Mouse (Mus musculus): ENCODE data around the gene Slc9a6. TPM values are rescaled to one million over a fixed set of nuclear protein-coding genes. Genes with fewer than 3 reads are reported as not detected.

Gene Slc9a6
- polyA plus RNA-seq, 1 experiment: 4.4 TPM

- Histone ChIP-seq H3K4me3 (replicated peaks; ENCODE audit: control insufficient read depth, low read depth, low read length) (no peak overlapping the region), H3K27ac (ENCODE audit: control insufficient read depth, insufficient read depth, low read depth, low read length, poor library complexity) (no peak overlapping the region), H3K4me1 (ENCODE audit: control insufficient read depth, insufficient read depth, low read length) (no peaks in the 10 kb centered on the region)
- WGBS: 75% methylated on average over 5 of the region's 5 CpGs
- TF ChIP-seq POLR2A (IDR thresholded peaks at IDR 0.05; ENCODE audit: borderline replicate concordance, control insufficient read depth, low read depth, low read length): no peak
- no peak for TF ChIP-seq CTCF (IDR thresholded peaks at IDR 0.05; ENCODE audit: control insufficient read depth, insufficient read depth, low read length)
These were observed 58.5 kb downstream of the Slc9a6 start for GRCm38 (mm10) chrX:56668051-56668450.

DNA sequence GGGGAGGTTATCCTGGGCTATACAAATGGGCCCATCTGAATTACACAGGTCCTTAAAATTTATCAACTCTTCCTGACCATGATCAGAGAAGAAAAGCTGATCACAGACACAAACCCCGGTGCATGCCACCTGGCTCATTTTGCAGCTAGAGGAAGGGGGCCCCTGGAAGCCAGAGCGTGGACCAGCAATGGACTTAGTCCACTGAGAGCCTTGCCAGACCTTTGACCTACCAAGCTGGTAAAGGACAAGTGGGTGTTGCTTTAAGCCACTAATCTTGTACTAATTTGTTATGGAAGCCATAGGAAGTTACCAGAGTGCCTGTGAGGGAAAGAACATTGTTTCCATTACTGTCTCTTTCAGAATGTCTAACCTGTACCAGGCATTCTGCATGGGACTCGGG is 58.9 kb downstream of the Slc9a6 start:
- Histone ChIP-seq H3K27ac (ENCODE audit: control insufficient read depth, insufficient read depth, low read depth, low read length, poor library complexity) (no peak overlapping the region), H3K4me1 (ENCODE audit: control insufficient read depth, insufficient read depth, low read length) (no peaks in the 10 kb centered on the region), H3K4me3 (replicated peaks; ENCODE audit: control insufficient read depth, low read depth, low read length) (no peak overlapping the region)
- no peak for TF ChIP-seq POLR2A (IDR thresholded peaks at IDR 0.05; ENCODE audit: borderline replicate concordance, control insufficient read depth, low read depth, low read length)
- no peak for TF ChIP-seq CTCF (IDR thresholded peaks at IDR 0.05; ENCODE audit: control insufficient read depth, insufficient read depth, low read length)
- 68% methylated on average over 3 of the region's 3 CpGs for WGBS

GRCm38 (mm10) chrX:56675556-56675955 is 66.0 kb downstream of the Slc9a6 start:
- no peak for TF ChIP-seq CTCF (IDR thresholded peaks at IDR 0.05; ENCODE audit: control insufficient read depth, insufficient read depth, low read length)
- no peak for TF ChIP-seq POLR2A (IDR thresholded peaks at IDR 0.05; ENCODE audit: borderline replicate concordance, control insufficient read depth, low read depth, low read length)
- Histone ChIP-seq H3K27ac (ENCODE audit: control insufficient read depth, insufficient read depth, low read depth, low read length, poor library complexity) (no peak overlapping the region), H3K4me1 (ENCODE audit: control insufficient read depth, insufficient read depth, low read length) (no peaks in the 10 kb centered on the region), H3K4me3 (replicated peaks; ENCODE audit: control insufficient read depth, low read depth, low read length) (no peak overlapping the region)
- WGBS: 75% methylated on average over 6 of the region's 6 CpGs

DNA sequence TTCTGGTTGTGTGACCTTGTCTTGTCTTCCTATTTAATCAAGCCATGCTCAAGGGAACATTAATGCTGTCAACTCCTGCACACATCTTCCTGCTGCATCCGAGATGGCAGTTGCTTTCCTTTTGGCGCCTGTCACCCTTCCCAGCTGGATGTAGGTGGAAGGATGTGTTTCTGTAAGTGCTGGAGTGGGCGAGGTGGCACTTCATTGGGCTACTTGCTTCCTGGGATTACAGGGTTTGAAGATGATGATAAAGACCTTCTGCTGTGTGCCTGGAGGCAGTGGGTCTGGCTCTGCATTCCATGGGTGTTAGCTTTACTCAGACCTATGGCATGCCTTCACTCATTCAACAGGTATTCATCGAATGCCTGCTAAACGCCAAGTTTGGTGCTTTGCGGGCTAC is 68.2 kb downstream of the Slc9a6 start:
- 85% methylated on average over 6 of the region's 6 CpGs for WGBS
- TF ChIP-seq CTCF (IDR thresholded peaks at IDR 0.05; ENCODE audit: control insufficient read depth, insufficient read depth, low read length) (no peak), POLR2A (IDR thresholded peaks at IDR 0.05; ENCODE audit: borderline replicate concordance, control insufficient read depth, low read depth, low read length) (no peak)
- Histone ChIP-seq H3K27ac (ENCODE audit: control insufficient read depth, insufficient read depth, low read depth, low read length, poor library complexity) (no peak overlapping the region), H3K4me3 (replicated peaks; ENCODE audit: control insufficient read depth, low read depth, low read length) (no peak overlapping the region), H3K4me1 (ENCODE audit: control insufficient read depth, insufficient read depth, low read length) (no peaks in the 10 kb centered on the region)

DNA sequence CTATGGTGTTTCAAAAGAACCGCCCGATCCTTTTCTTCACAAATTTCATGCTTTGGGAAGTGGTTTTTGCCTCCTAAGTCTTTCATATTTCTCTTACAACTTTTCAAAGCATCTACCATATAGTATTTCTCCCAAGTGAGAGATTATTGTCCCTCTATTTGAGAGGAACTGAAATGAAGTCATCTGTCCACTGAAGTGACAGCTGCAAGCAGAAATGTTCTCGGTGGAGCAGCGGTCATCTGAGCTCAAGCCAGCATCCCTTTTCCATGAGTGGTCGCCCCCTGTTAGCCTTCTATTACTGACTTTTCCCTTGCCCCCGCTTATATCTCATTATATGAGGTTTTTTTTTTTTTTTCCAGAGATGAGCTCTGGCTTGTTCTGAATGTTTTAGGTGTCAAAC is 69.5 kb downstream of the Slc9a6 start:
- Histone ChIP-seq H3K27ac (ENCODE audit: control insufficient read depth, insufficient read depth, low read depth, low read length, poor library complexity) (no peak overlapping the region), H3K4me3 (replicated peaks; ENCODE audit: control insufficient read depth, low read depth, low read length) (no peak overlapping the region), H3K4me1 (ENCODE audit: control insufficient read depth, insufficient read depth, low read length) (no peaks in the 10 kb centered on the region)
- WGBS: 78% methylated on average over 6 of the region's 6 CpGs
- TF ChIP-seq CTCF (IDR thresholded peaks at IDR 0.05; ENCODE audit: control insufficient read depth, insufficient read depth, low read length): no peak
- no peak for TF ChIP-seq POLR2A (IDR thresholded peaks at IDR 0.05; ENCODE audit: borderline replicate concordance, control insufficient read depth, low read depth, low read length)

- Histone ChIP-seq H3K4me3 (replicated peaks; ENCODE audit: control insufficient read depth, low read depth, low read length) (no peak overlapping the region), H3K4me1 (ENCODE audit: control insufficient read depth, insufficient read depth, low read length) (no peaks in the 10 kb centered on the region), H3K27ac (ENCODE audit: control insufficient read depth, insufficient read depth, low read depth, low read length, poor library complexity) (no peak overlapping the region)
- 75% methylated on average over 1 of the region's 1 CpGs for WGBS
- TF ChIP-seq CTCF (IDR thresholded peaks at IDR 0.05; ENCODE audit: control insufficient read depth, insufficient read depth, low read length) (no peak), POLR2A (IDR thresholded peaks at IDR 0.05; ENCODE audit: borderline replicate concordance, control insufficient read depth, low read depth, low read length) (no peak)
These were observed 72.7 kb downstream of the Slc9a6 start for GRCm38 (mm10) chrX:56682156-56682720.

DNA sequence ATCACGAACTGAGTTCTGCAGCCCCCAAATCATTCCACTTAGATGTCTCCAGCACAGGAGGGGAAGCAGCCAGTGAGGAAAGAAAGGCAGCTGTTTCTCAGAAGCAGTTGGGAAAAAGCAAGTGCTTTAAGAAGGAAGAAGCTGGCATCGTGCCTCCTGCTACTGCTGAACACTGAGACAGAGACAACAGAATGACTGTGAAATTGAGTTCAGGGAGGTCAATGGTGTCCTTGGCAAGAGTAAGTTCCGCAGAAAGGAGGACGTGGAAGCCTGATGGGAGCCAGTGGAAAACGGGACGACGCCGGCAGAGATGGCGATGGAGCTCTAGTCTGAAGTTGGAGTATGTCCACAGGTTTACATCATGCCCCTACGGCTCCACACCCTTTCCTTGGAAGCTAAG is 74.0 kb downstream of the Slc9a6 start:
- TF ChIP-seq POLR2A (IDR thresholded peaks at IDR 0.05; ENCODE audit: borderline replicate concordance, control insufficient read depth, low read depth, low read length): no peak
- no peak for TF ChIP-seq CTCF (IDR thresholded peaks at IDR 0.05; ENCODE audit: control insufficient read depth, insufficient read depth, low read length)
- WGBS: 89% methylated on average over 10 of the region's 10 CpGs
- Histone ChIP-seq H3K4me3 (replicated peaks; ENCODE audit: control insufficient read depth, low read depth, low read length) (no peak overlapping the region), H3K4me1 (ENCODE audit: control insufficient read depth, insufficient read depth, low read length) (no peaks in the 10 kb centered on the region), H3K27ac (ENCODE audit: control insufficient read depth, insufficient read depth, low read depth, low read length, poor library complexity) (no peak overlapping the region)

GRCm38 (mm10) chrX:56692554-56692953 is 83.0 kb downstream of the Slc9a6 start:
- H3K27ac ChIP-seq (ENCODE audit: control insufficient read depth, insufficient read depth, low read depth, low read length, poor library complexity): no peak overlapping the region
- no peak overlapping the region for H3K4me3 ChIP-seq (replicated peaks; ENCODE audit: control insufficient read depth, low read depth, low read length)
- H3K4me1 ChIP-seq (ENCODE audit: control insufficient read depth, insufficient read depth, low read length): no peaks in the 10 kb centered on the region
- WGBS: 72% methylated on average over 6 of the region's 6 CpGs
- TF ChIP-seq POLR2A (IDR thresholded peaks at IDR 0.05; ENCODE audit: borderline replicate concordance, control insufficient read depth, low read depth, low read length) (no peak), CTCF (IDR thresholded peaks at IDR 0.05; ENCODE audit: control insufficient read depth, insufficient read depth, low read length) (no peak)

GRCm38 (mm10) chrX:56694539-56694938 is 85.0 kb downstream of the Slc9a6 start:
- WGBS: 89% methylated on average over 2 of the region's 2 CpGs
- TF ChIP-seq POLR2A (IDR thresholded peaks at IDR 0.05; ENCODE audit: borderline replicate concordance, control insufficient read depth, low read depth, low read length) (no peak), CTCF (IDR thresholded peaks at IDR 0.05; ENCODE audit: control insufficient read depth, insufficient read depth, low read length) (no peak)

More at GRCm38 (mm10) chrX:56694539-56694938, 85.0 kb downstream of the Slc9a6 start:
- H3K27ac ChIP-seq (ENCODE audit: control insufficient read depth, insufficient read depth, low read depth, low read length, poor library complexity): no peak overlapping the region
- H3K4me3 ChIP-seq (replicated peaks; ENCODE audit: control insufficient read depth, low read depth, low read length): no peak overlapping the region
- H3K4me1 ChIP-seq (ENCODE audit: control insufficient read depth, insufficient read depth, low read length): no peaks in the 10 kb centered on the region

Data from bone marrow, adult 2 months (tissue).